Mouse (Mus musculus) olfactory bulb, adult 2 months (tissue): Measurements from ENCODE around the gene Hist2h2bb.
"Not testable (repeated sequence)": the region's sequence is repeated elsewhere in the genome, so short reads cannot be mapped to it uniquely, and the experiment has no call there.

ENCODE experiments used
- CTCF ChIP-seq: fragments of 200-500 bp; IDR thresholded peaks from 2 replicates; pipeline ENCODE4 v1.5.1; 2012; ENCODE audit warnings: low read depth, mild to moderate bottlenecking, low read length, moderate library complexity; ENCODE audit not compliant: insufficient read depth
- POLR2A ChIP-seq: fragments of 200-500 bp; IDR thresholded peaks from 2 replicates; pipeline ENCODE4 v1.6.1; 2012; ENCODE audit warnings: mild to moderate bottlenecking, low read depth, low read length, moderate library complexity; ENCODE audit not compliant: insufficient read depth

- TF ChIP-seq POLR2A = peak; percentile 42; the same call in 1 of the 2 replicates
- not testable (repeated sequence) for TF ChIP-seq CTCF
Measured at GRCm38 (mm10) chr3:96239949-96240798, 29.4 kb upstream of the Hist2h2bb start, which contains the start of gene Hist2h2aa2.
